Mouse (Mus musculus) c-Kit-positive CD71-positive TER-119-positive erythroid progenitor cells, embryonic 14.5 days (primary cell): ENCODE measurements around the gene Rps11.
"Not testable (repeated sequence)": the region's sequence is repeated elsewhere in the genome, so short reads cannot be mapped to it uniquely, and the experiment has no call there.

ENCODE experiments used
- DNase-seq: peaks from one replicate; pipeline ENCODE4 v3.0.0-alpha.2; 2013; ENCODE audit warnings: low spot score

Gene Rps11

GRCm38 (mm10) chr7:45131850-45132249 lies 7.6 kb upstream of the Rps11 start:
- no peak for DNase-seq

GRCm38 (mm10) chr7:45129776-45130512 lies 5.7 kb upstream of the Rps11 start:
- DNase-seq: no peak

- DNase-seq: peak; percentile 56
Measured at GRCm38 (mm10) chr7:45129318-45129717, 5.1 kb upstream of the Rps11 start.

GRCm38 (mm10) chr7:45128624-45129246 lies 4.5 kb upstream of the Rps11 start, which contains the start of gene Rpl13a:
TSS of gene Rpl13a (minus strand) at chr7:45128761.
- peak; percentile 99 for DNase-seq

GRCm38 (mm10) chr7:45127700-45128224 lies 3.5 kb upstream of the Rps11 start:
- DNase-seq: peak; percentile 30

- DNase-seq: peak; percentile 24
Measured at GRCm38 (mm10) chr7:45126844-45127699, 2.8 kb upstream of the Rps11 start.

GRCm38 (mm10) chr7:45126147-45126843 lies 2.1 kb upstream of the Rps11 start:
- DNase-seq: no peak

- DNase-seq: peak; percentile 33
Measured at GRCm38 (mm10) chr7:45125649-45126048, 1.4 kb upstream of the Rps11 start.

GRCm38 (mm10) chr7:45125144-45125600 lies 933 bp upstream of the Rps11 start:
- peak; percentile 71 for DNase-seq

- peak; percentile 45 for DNase-seq
Measured at GRCm38 (mm10) chr7:45123186-45123570, 1.1 kb downstream of the Rps11 start.

- no peak for DNase-seq
Measured at GRCm38 (mm10) chr7:45122561-45123185, 1.6 kb downstream of the Rps11 start.

GRCm38 (mm10) chr7:45121966-45122365 lies 2.3 kb downstream of the Rps11 start:
- no peak for DNase-seq

- DNase-seq: no peak
Measured at GRCm38 (mm10) chr7:45121404-45121803, 2.8 kb downstream of the Rps11 start.

- DNase-seq: no peak
Measured at GRCm38 (mm10) chr7:45119780-45120709, 4.2 kb downstream of the Rps11 start.

GRCm38 (mm10) chr7:45118336-45118735 lies 5.9 kb downstream of the Rps11 start:
- DNase-seq: no peak

- DNase-seq: no peak
Measured at GRCm38 (mm10) chr7:45117566-45117965, 6.7 kb downstream of the Rps11 start.

- peak; percentile 32 for DNase-seq
Measured at GRCm38 (mm10) chr7:45113476-45113875, 10.8 kb downstream of the Rps11 start.

- DNase-seq: no peak
Measured at GRCm38 (mm10) chr7:45112529-45112928, 11.7 kb downstream of the Rps11 start.

GRCm38 (mm10) chr7:45111940-45112339 lies 12.3 kb downstream of the Rps11 start:
- DNase-seq: no peak

- DNase-seq: not testable (repeated sequence)
Measured at GRCm38 (mm10) chr7:45110089-45110488, 14.2 kb downstream of the Rps11 start.
